Mouse (Mus musculus) small intestine, adult 2 months (tissue): Measurements from ENCODE around the gene Inca1.

Experiments used
- CTCF ChIP-seq: fragments of 200-500 bp; IDR thresholded peaks from 2 replicates; pipeline ENCODE4 v1.5.1; 2012; ENCODE audit warnings: low read depth, mild to moderate bottlenecking, control low read depth, inconsistent platforms, low read length, moderate library complexity, mixed read lengths; ENCODE audit not compliant: insufficient replicate concordance, insufficient read length; ENCODE audit errors: extremely low read depth
- POLR2A ChIP-seq: fragments of 200-500 bp; IDR thresholded peaks from 2 replicates; pipeline ENCODE4 v1.6.1; 2012; ENCODE audit warnings: low read depth, mild to moderate bottlenecking, control low read depth, inconsistent platforms, low read length, moderate library complexity

GRCm38 (mm10) chr11:70742117-70742516 is 42.2 kb upstream of the Inca1 start:
- TF ChIP-seq CTCF, result no peak
- TF ChIP-seq POLR2A, result no peak
